Comparison of ENCODE assay signal across 27 mouse cellular contexts in the genomic region with DNA sequence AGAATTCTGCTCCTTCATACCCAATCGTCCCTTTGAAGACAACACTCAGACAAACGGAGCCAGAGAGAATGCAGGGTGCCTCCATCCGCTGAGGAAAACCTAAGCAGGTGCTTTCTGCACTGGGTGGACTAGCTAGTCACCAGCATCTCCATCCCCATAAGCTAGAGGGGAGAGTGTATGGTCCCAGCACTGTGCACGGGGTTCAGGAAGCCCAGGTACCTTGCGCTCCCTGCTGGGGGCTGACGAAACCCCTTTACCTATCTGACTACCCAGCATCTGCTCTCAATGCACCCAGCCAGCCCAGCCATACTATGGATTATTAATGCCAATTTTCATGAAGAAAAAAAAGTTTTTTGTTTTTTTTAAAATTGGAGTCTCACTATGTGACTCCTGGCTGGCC. TPM values are rescaled to one million over a fixed set of nuclear protein-coding genes. Genes with fewer than 3 reads are reported as not detected.
DNase-seq lines count a peak whose midpoint lies in the region; ATAC-seq and TF ChIP-seq lines count a peak whose summit lies in the region.
"Had no signal": no experiment of that assay in that cellular context is flagged by ENCODE, and none has a peak within 500 bp of the region (broad histone marks: within the 10 kb centered on the region; RNA-seq: fewer than 3 reads in every experiment).

No protein-coding gene starts in this region.

- TF ChIP-seq EP300 in MEL (IDR thresholded peaks at IDR 0.05; ENCODE audit: low read depth in 1 of 2, low read length in 2 of 2), result no peak

- H3K79me2 ChIP-seq in MEL (ENCODE audit: control insufficient read depth, insufficient read depth, low read length, poor library complexity), result no peaks in the 10 kb centered on the region

- H3K4me1 ChIP-seq in forebrain, embryonic 11.5 days (replicated peaks; ENCODE audit: control insufficient read depth, insufficient read depth, low read length), result no peaks in the 10 kb centered on the region
- H3K4me1 ChIP-seq in forebrain, embryonic 10.5 days, result peaks cover 11% of the 10 kb centered on the region
- H3K4me1 ChIP-seq in kidney, adult 2 months (ENCODE audit: control insufficient read depth, insufficient read depth, low read length), result no peaks in the 10 kb centered on the region
- H3K4me1 ChIP-seq in midbrain, embryonic 12.5 days, result peaks cover 15% of the 10 kb centered on the region
- H3K4me1 ChIP-seq in midbrain, embryonic 14.5 days (ENCODE audit: control insufficient read depth, insufficient read depth, low read length), result 0 out of 2 replicates have a peak, but pooled peaks cover 6% of the 10 kb centered on the region
- H3K4me1 ChIP-seq in MEL (ENCODE audit: control insufficient read depth in 1 of 2, insufficient read depth in 2 of 2, low read length in 2 of 2), result 0 out of 4 replicates have a peak, but pooled peaks cover 0 to 3% of the 10 kb centered on the region in 2 experiments

- TF ChIP-seq RAD21 in MEL (IDR thresholded peaks at IDR 0.05; ENCODE audit: low read depth, low read length), result no peak; the same call in none of the 2 replicates

- no peak for TF ChIP-seq POLR2A in kidney, adult 2 months (IDR thresholded peaks at IDR 0.05; ENCODE audit: low read depth, low read length)
- TF ChIP-seq POLR2A in MEL (IDR thresholded peaks at IDR 0.05; ENCODE audit: control insufficient read depth in 1 of 2, insufficient read depth in 1 of 2, low read depth in 1 of 2, low read length in 2 of 2, poor library complexity in 1 of 2), result no peak

- no peak overlapping the region for H3K4me3 ChIP-seq in forebrain, embryonic 11.5 days (ENCODE audit: low read depth, low read length)
- no peak overlapping the region for H3K4me3 ChIP-seq in forebrain, embryonic 10.5 days
- H3K4me3 ChIP-seq in kidney, adult 2 months (ENCODE audit: insufficient read depth, low read depth, low read length), result no peak overlapping the region
- H3K4me3 ChIP-seq in midbrain, embryonic 12.5 days, result no peak overlapping the region
- no peak overlapping the region for H3K4me3 ChIP-seq in midbrain, embryonic 14.5 days (replicated peaks; ENCODE audit: low read depth, low read length)
- no peak overlapping the region for H3K4me3 ChIP-seq in MEL (ENCODE audit: control insufficient read depth in 1 of 2, insufficient read depth in 1 of 2, low read depth in 2 of 2, low read length in 2 of 2)
- H3K4me3 ChIP-seq: forebrain, embryonic 13.5 days; heart, embryonic 10.5 days; layer of hippocampus, adult 2 months; liver, embryonic 13.5 days; midbrain, embryonic 10.5 days; neural tube, embryonic 15.5 days had no signal

- peak; percentile 44 for DNase-seq in forebrain, embryonic 11.5 days (ENCODE audit: low spot score)
- no peak for DNase-seq in forebrain, embryonic 10.5 days (ENCODE audit: extremely low spot score, low spot score)
- DNase-seq in kidney, adult 2 months, result no peak
- no peak for DNase-seq in kidney, adult 18-20 months
- no peak for DNase-seq in midbrain, embryonic 14.5 days
- DNase-seq in MEL (ENCODE audit: low read depth, low spot score), result no peak
- no peak for DNase-seq in frontal cortex, postnatal 10 days (ENCODE audit: low spot score in 2 of 2)
- DNase-seq: adrenal gland, postnatal 10 days; cerebellum, adult 9-11 months; gastrocnemius, postnatal 36 days; kidney, postnatal 14 days; layer of hippocampus, postnatal 36 days; liver, embryonic 13.5 days; thymus, adult 2 months had no signal

- H3K36me3 ChIP-seq in forebrain, embryonic 11.5 days (ENCODE audit: control insufficient read depth, insufficient read depth, low read length), result no peaks in the 10 kb centered on the region
- no peaks in the 10 kb centered on the region for H3K36me3 ChIP-seq in forebrain, embryonic 10.5 days (replicated peaks)
- H3K36me3 ChIP-seq in kidney, adult 2 months (ENCODE audit: control insufficient read depth, insufficient read depth, low read length), result no peaks in the 10 kb centered on the region
- H3K36me3 ChIP-seq in midbrain, embryonic 12.5 days, result no peaks in the 10 kb centered on the region
- no peaks in the 10 kb centered on the region for H3K36me3 ChIP-seq in midbrain, embryonic 14.5 days (ENCODE audit: control insufficient read depth, insufficient read depth, low read length)
- H3K36me3 ChIP-seq in MEL (ENCODE audit: control insufficient read depth in 1 of 2, insufficient read depth in 2 of 2, low read length in 2 of 2), result no peaks in the 10 kb centered on the region
- H3K36me3 ChIP-seq: heart, embryonic 10.5 days; liver, embryonic 13.5 days; midbrain, embryonic 10.5 days; neural tube, embryonic 15.5 days had no signal

- no peak for ATAC-seq in forebrain, embryonic 11.5 days (replicated peaks; ENCODE audit: low FRiP score)
- ATAC-seq in midbrain, embryonic 12.5 days (ENCODE audit: low FRiP score, low read depth), result peak; percentile 39; the same call in 1 of the 2 replicates
- no peak for ATAC-seq in midbrain, embryonic 14.5 days (ENCODE audit: low FRiP score, low TSS enrichment)
- ATAC-seq: activated CD4-positive, CD25-positive, alpha-beta regulatory T cell, adult 4 months; intestine, postnatal 0 days; Patski had no signal

- H3K9me3 ChIP-seq in forebrain, embryonic 11.5 days (ENCODE audit: control insufficient read depth, low read length), result no peaks in the 10 kb centered on the region
- no peaks in the 10 kb centered on the region for H3K9me3 ChIP-seq in forebrain, embryonic 10.5 days
- H3K9me3 ChIP-seq in midbrain, embryonic 12.5 days, result no peaks in the 10 kb centered on the region
- H3K9me3 ChIP-seq in midbrain, embryonic 14.5 days (ENCODE audit: control insufficient read depth, low read length), result no peaks in the 10 kb centered on the region
- no peaks in the 10 kb centered on the region for H3K9me3 ChIP-seq in MEL (replicated peaks; ENCODE audit: insufficient read depth, low read length)
- H3K9me3 ChIP-seq: forebrain, embryonic 13.5 days; heart, embryonic 10.5 days; liver, embryonic 13.5 days; midbrain, embryonic 10.5 days; neural tube, embryonic 15.5 days had no signal

- TF ChIP-seq CTCF in kidney, adult 2 months (conservative IDR thresholded peaks at IDR 0.05; ENCODE audit: insufficient read depth, insufficient read length, low read depth, low read length), result 0 out of 2 replicates have a peak, but pooled peaks have one; percentile 22
- TF ChIP-seq CTCF in MEL (IDR thresholded peaks at IDR 0.05 in 2 of 3, conservative IDR thresholded peaks at IDR 0.05 in 1 of 3; ENCODE audit: control insufficient read depth in 1 of 3, insufficient read depth in 1 of 3, low read depth in 2 of 3, low read length in 3 of 3, poor library complexity in 1 of 3, severe bottlenecking in 1 of 3), result no peak; a peak in 1 of 6 replicates

- no peak overlapping the region for H3K27ac ChIP-seq in forebrain, embryonic 11.5 days (ENCODE audit: low read depth, low read length)
- H3K27ac ChIP-seq in forebrain, embryonic 10.5 days, result no peak overlapping the region
- no peak overlapping the region for H3K27ac ChIP-seq in kidney, adult 2 months (ENCODE audit: insufficient read depth, low read depth, low read length)
- H3K27ac ChIP-seq in midbrain, embryonic 12.5 days (replicated peaks), result no peak overlapping the region
- H3K27ac ChIP-seq in midbrain, embryonic 14.5 days (replicated peaks; ENCODE audit: low read depth, low read length), result no peak overlapping the region
- H3K27ac ChIP-seq in MEL (ENCODE audit: control insufficient read depth, low read depth, low read length), result no peak overlapping the region
- H3K27ac ChIP-seq: heart, embryonic 10.5 days; liver, embryonic 13.5 days; macrophage; midbrain, embryonic 10.5 days had no signal

- H3K9ac ChIP-seq in forebrain, embryonic 11.5 days (ENCODE audit: low read length), result no peak overlapping the region
- no peak overlapping the region for H3K9ac ChIP-seq in midbrain, embryonic 12.5 days (replicated peaks)
- H3K9ac ChIP-seq in midbrain, embryonic 14.5 days (replicated peaks; ENCODE audit: low read length), result no peak overlapping the region
- H3K9ac ChIP-seq in MEL (ENCODE audit: control insufficient read depth, low read depth, low read length, poor library complexity, severe bottlenecking), result no peak overlapping the region
- H3K9ac ChIP-seq: forebrain, embryonic 13.5 days; liver, embryonic 13.5 days had no signal

- no peak overlapping the region for H3K4me2 ChIP-seq in forebrain, embryonic 11.5 days (ENCODE audit: low read depth, low read length, severe bottlenecking)
- H3K4me2 ChIP-seq in midbrain, embryonic 12.5 days (replicated peaks), result no peak overlapping the region
- H3K4me2 ChIP-seq in midbrain, embryonic 14.5 days (ENCODE audit: low read length), result no peak overlapping the region
- H3K4me2 ChIP-seq: forebrain, embryonic 13.5 days; liver, embryonic 13.5 days; neural tube, embryonic 15.5 days had no signal

- 75% methylated on average over 6 of the region's 6 CpGs for WGBS in forebrain, embryonic 11.5 days
- WGBS in forebrain, embryonic 10.5 days, result 71% methylated on average over 6 of the region's 6 CpGs
- WGBS in kidney, adult 2 months, result 88% methylated on average over 6 of the region's 6 CpGs
- WGBS in midbrain, embryonic 12.5 days, result 76% methylated on average over 6 of the region's 6 CpGs
- 81% methylated on average over 6 of the region's 6 CpGs for WGBS in midbrain, embryonic 14.5 days

- H3K27me3 ChIP-seq in forebrain, embryonic 11.5 days (ENCODE audit: control insufficient read depth, insufficient read depth, low read length), result no peaks in the 10 kb centered on the region
- no peaks in the 10 kb centered on the region; the same call in 1 of the 2 replicates for H3K27me3 ChIP-seq in forebrain, embryonic 10.5 days (ENCODE audit: poor library complexity, severe bottlenecking)
- no peaks in the 10 kb centered on the region for H3K27me3 ChIP-seq in kidney, adult 2 months (replicated peaks; ENCODE audit: control insufficient read depth, insufficient read depth, low read length)
- no peaks in the 10 kb centered on the region for H3K27me3 ChIP-seq in midbrain, embryonic 12.5 days
- no peaks in the 10 kb centered on the region for H3K27me3 ChIP-seq in midbrain, embryonic 14.5 days (ENCODE audit: control insufficient read depth, insufficient read depth, low read length)
- H3K27me3 ChIP-seq in MEL (ENCODE audit: control insufficient read depth in 1 of 2, insufficient read depth in 2 of 2, low read length in 2 of 2), result no peaks in the 10 kb centered on the region
- H3K27me3 ChIP-seq: forebrain, embryonic 13.5 days; liver, embryonic 13.5 days; neural tube, embryonic 15.5 days; Patski had no signal

RNA-seq across cellular contexts. Expression of gene Klf13, which starts 25.4 kb away (rescaled TPM):
- polyA plus RNA-seq in forebrain, embryonic 11.5 days (2014; fragmentation: Nextera tagmentation; extraction: Ambion mirVana), result 26.6 and 28.1 TPM in 2 replicates
- 23.1 and 23.8 TPM in 2 replicates for polyA plus RNA-seq in forebrain, embryonic 10.5 days (2016; fragmentation: Nextera tagmentation; extraction: Ambion mirVana)
- 30.6 and 31.2 TPM in 2 replicates for polyA plus RNA-seq in kidney, adult 2 months (2012; rRNA removed)
- 30.7 and 31.8 TPM in 2 replicates for polyA plus RNA-seq in midbrain, embryonic 12.5 days (2016; fragmentation: Nextera tagmentation; extraction: Ambion mirVana)
- 20.5 and 24.9 TPM in 2 replicates for polyA plus RNA-seq in midbrain, embryonic 14.5 days (2014; fragmentation: Nextera tagmentation; extraction: Ambion mirVana)
- 20.5 and 21.6 TPM in 2 replicates for total RNA-seq in MEL (2012; rRNA removed)
- polyA plus RNA-seq in MEL (2012; ENCODE audit: insufficient read depth in 1 of 2, insufficient read length in 2 of 2, low read depth in 1 of 2, low replicate concordance in 2 of 2, missing spikeins in 1 of 2), result 100 to 1,000 TPM in 1 of 2 experiments, 10 to 100 TPM in 1; 26.9 to 118 TPM

RNA-seq across cellular contexts. Expression of gene E030018B13Rik, which starts 47.5 kb away (rescaled TPM):
- not detected in 2 replicates for polyA plus RNA-seq in forebrain, embryonic 11.5 days (2014; fragmentation: Nextera tagmentation; extraction: Ambion mirVana)
- polyA plus RNA-seq in forebrain, embryonic 10.5 days (2016; fragmentation: Nextera tagmentation; extraction: Ambion mirVana), result 0.21 TPM in 1 of 2 replicates, not detected in the other
- not detected in 2 replicates for polyA plus RNA-seq in kidney, adult 2 months (2012; rRNA removed)
- not detected in 2 replicates for polyA plus RNA-seq in midbrain, embryonic 12.5 days (2016; fragmentation: Nextera tagmentation; extraction: Ambion mirVana)
- polyA plus RNA-seq in midbrain, embryonic 14.5 days (2014; fragmentation: Nextera tagmentation; extraction: Ambion mirVana), result not detected in 2 replicates
- not detected in 2 replicates for total RNA-seq in MEL (2012; rRNA removed)
- polyA plus RNA-seq in MEL (2012; ENCODE audit: insufficient read depth in 1 of 2, insufficient read length in 2 of 2, low read depth in 1 of 2, low replicate concordance in 2 of 2, missing spikeins in 1 of 2), result under 1 TPM in 1 of 2 experiments, not detected in 1; 0.07 TPM
- total RNA-seq: adrenal gland, postnatal 10 days; gastrocnemius, postnatal 36 days; layer of hippocampus, adult 2 months; layer of hippocampus, postnatal 36 days; left cerebral cortex, postnatal 14 days had no signal
- polyA plus RNA-seq: hindbrain, embryonic 16.5 days; intestine, postnatal 0 days; liver, embryonic 13.5 days; lung, embryonic 16.5 days; macrophage; midbrain, embryonic 10.5 days; neural tube, embryonic 15.5 days; Patski; thymus, adult 2 months had no signal
